Mouse (Mus musculus) embryo, embryonic 11.5 days (tissue): ENCODE measurements at regions not wholly inside any gene's neighbourhood (a gene's known extent, or its start where the extent isn't known, plus 50 kb on each side); places are given as distances from the start of the nearest gene placed in this dataset.

Experiments used
- DNase-seq: peaks from one replicate; pipeline ENCODE4 v3.0.0-alpha.2; 2012; ENCODE audit warnings: low read depth, low spot score

DNA sequence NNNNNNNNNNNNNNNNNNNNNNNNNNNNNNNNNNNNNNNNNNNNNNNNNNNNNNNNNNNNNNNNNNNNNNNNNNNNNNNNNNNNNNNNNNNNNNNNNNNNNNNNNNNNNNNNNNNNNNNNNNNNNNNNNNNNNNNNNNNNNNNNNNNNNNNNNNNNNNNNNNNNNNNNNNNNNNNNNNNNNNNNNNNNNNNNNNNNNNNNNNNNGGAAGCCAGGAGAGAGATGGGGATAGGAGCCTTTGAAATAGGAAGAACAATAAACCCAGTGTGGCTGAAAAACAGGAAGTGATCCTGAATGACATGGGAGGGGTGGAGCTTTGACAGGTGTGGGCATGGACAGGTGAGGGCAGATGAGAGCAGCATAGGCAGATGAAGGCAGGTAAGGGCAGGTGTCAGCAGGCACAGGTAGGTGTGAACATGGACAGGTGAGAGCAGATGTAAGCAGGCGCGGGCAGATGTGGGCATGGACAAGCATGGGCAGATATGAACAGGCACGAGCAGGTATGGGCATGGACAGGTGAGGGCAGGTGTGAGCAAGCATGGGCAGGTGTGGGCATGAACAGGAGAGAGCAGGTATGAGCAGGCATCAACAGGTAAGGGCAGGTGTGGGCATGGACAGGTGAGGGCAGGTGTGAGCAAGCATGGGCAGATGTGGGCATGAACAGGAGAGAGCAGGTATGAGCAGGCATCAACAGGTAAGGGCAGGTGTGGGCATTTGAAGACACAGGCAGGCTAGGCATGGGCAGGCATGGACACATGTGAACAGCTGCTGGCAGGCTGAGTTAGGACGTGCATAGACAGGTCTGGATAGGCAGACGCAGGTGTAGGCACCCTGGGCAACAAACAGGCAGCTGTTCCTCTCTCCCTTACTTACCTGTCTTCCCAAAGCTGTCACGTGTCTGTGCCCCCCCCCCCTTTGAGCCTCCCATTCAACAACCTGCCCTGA, 135.2 kb upstream of the Zmiz1 start:
- no peak for DNase-seq

DNA sequence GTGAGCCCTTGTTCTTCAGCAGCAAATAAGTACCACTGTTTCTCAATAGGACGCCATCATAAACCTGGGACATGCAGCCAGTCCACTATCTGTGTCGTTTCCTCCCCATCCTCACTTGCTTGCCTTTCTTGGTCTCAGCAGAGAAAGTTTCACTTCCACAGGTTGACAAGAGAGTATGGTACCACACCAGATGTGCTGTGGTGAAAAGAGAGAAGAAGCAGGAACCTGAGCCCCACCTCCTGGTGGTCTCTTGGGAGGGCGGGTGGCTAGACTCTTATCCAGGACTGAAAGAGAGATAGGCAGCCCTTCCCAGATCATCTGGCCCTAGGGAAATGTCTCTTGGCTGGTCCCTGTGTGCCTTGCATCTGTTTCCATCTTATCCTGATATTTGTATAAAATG, 133.1 kb upstream of the Zmiz1 start:
- no peak for DNase-seq

GRCm38 (mm10) chr14:25328230-25328629, 130.8 kb upstream of the Zmiz1 start:
- no peak for DNase-seq

DNA sequence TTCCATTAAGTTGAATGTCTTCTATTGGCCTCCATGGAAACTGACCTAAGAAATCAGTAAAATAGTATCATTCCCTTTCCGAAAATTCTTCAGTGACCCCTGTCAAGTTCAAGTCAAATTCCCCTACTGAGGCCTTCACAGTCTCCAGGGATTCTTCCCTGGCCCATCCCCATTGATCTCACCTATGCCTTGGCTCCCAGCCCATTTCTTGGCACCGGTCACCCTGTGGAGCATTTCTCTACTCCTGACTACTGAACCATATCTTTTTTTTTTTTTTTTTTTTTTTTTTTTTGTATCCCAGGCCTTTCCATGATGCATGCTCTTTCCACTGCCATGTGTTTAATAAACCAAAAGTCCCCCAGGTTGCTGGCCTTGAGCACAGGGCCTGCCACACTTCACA, 124.8 kb upstream of the Zmiz1 start:
- no peak for DNase-seq

DNA sequence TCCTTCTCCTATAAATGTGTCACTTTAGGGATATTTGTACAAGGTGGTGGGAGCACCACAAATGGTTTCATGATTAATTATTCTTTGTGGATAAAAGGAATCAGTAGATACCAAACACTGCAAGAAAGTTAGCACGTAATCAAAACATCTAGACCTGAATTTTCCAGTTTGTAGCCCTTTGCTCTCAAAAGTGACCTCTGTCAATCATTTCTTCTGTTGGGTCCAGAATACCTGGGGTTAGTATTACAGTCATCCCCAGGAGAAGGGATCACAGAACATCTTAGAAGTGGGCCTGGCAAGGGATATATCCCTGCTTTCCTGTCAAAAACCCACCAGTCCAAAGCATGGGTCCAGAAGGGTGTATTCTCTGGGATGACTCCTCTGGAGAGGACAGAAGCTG, 122.1 kb upstream of the Zmiz1 start:
- DNase-seq = no peak

DNA sequence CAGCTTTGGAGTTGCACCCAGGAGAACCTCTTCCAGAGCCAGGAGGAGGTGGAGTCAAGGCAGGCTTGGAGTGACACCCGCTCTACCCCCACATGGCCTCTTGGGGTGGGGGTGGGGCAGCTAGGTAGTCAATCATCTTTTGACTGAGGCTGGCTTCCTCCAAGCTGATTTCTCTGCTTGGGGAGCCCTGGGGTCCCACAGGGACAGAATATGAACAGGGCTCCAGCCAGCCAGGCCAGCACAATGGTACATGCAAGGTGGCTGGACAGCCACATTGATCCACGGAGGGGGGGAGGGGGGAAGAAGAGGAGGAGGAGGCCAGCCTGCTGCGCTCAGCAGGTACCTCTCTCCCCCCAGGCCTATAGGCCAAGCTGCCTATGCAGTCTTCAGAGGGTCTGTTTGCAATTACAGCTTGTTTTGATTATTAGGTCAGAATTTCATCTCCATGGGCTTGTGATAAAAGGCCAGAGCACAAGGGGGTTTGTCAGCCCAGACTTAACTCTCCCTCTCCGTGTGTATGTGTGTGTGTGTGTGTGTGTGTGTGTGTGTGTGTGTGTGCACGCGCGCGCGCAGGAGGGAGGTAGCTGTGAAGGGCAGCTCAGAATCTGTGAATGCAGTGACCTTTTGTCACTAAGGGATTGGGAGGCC, 120.5 kb upstream of the Zmiz1 start:
- peak; percentile 23 for DNase-seq

DNA sequence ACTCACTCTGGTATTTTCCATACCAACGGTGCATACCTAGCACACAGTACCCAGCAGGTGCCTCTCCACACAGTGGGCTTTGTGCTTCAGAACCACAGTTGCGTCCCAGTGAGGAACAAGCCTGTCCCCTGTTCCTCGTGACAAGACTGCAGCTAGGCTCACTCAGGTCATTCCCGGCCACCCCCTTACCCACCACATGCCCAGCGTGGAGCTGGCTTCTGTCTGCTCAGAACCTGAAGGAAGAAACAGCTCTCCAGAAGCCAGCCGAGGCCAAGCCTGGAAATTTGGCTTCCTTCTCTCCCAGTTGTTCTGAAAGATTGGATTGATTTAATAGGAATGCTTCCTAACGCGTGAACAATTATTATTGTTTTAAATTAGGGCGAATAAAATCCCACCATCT, 118.1 kb upstream of the Zmiz1 start:
- no peak for DNase-seq

DNA sequence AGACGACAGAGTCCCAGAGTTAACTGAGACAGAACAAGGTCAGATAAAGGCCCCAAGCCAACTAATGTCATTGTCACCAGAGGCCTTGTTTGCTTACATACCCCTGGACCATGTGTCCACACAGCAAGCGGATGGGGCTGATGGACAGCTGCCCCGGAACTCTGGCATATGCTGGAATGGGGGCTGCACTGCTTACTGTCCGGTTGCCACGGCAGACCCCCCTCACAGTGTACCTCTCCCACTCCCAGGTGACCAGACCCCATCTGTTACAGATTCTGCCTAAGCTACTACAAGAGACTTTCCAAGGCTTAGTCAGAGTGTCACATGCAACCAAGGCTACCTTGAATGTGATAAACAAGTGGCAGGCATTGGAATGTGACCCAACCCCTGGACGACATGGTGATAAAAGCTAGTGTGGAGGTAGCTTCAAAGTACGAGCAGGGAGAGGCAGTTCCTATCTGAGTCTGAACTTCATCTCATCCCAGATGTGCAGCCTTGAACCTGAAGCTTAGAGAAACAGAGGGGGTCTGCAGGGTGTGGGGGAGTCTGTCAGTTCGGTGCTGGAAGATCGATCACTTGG, 117.0 kb upstream of the Zmiz1 start:
- no peak for DNase-seq

GRCm38 (mm10) chr14:25342865-25343565, 116.0 kb upstream of the Zmiz1 start:
- no peak for DNase-seq

GRCm38 (mm10) chr14:25345995-25346394, 113.0 kb upstream of the Zmiz1 start:
- no peak for DNase-seq

- DNase-seq = no peak
Measured at GRCm38 (mm10) chr14:25346813-25347610, 112.0 kb upstream of the Zmiz1 start.

DNA sequence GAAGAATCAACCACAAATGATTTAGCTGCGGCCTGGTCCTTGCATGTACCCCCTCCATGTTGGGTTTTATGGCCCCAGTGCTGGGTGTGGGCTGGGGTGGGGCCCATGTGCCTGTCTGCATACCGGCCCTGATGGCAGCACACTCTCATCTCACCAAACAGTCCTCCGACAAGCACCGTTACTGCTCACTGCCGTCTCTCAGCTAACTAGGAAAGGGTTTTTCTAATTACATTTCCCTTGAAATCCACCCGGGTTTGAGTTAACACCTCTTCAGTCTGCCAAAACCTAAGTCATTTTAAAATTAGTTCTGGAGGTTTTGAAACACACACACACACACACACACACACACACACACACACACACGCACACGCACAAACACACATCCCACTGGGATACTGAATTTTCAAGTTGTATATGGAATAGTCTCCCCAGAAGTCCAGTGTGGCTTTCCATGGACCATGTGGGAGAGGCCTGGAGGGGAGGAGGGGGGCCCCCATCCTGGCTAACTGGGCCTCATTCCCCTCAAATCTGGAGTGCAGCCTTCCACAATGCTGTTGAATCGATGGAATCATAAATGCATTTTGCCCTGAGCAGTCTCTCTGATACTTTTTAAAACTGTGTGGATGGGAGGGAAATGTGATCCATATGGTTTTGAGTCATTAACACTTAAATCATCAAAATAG, 108.6 kb upstream of the Zmiz1 start:
- no peak for DNase-seq

GRCm38 (mm10) chr14:25353804-25354203, 105.2 kb upstream of the Zmiz1 start:
- DNase-seq = no peak

GRCm38 (mm10) chr14:25354288-25354850, 104.6 kb upstream of the Zmiz1 start:
- no peak for DNase-seq

GRCm38 (mm10) chr14:25357805-25358204, 101.2 kb upstream of the Zmiz1 start:
- no peak for DNase-seq

DNA sequence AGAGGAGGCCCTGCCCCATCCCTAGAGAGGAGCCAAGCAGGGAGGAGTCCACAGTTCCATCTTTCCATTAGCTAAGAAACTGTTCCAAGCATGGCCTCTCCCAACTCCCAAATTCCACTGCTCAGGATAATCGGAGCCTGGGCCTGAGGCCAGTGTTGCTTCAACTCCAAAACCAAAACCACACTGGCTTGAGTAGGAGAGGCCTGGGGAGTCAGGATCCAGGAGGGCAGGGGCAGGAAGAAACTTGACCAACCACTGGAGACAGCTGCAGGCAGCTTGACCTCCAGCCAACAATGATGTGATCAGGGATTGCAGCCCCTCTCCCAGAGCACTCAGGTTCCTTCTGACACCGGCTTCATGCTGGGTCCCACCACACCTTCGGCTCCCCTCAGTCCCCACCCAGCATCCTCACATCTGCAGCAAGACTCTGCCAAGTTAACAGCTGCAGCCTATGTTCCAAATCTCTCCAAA, 99.1 kb upstream of the Zmiz1 start:
- no peak for DNase-seq

DNA sequence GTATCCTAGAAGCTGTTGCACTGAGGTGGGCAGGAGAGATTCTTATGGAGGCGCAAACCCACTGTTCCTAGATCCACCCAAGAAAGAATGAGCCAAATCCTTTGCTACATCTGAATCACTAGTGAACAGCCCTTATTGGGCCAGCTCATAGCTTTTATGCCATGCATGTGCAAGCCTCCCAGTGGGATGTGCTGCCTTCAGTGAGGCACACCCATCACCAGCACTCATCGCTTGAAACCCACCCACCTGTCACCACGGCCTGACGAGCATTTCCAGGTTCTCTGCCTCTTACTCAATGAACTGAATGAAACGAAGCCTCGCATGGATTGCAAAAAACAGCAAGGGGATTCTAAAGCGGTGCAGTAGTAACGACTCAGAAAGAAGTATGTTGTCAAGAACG, 98.3 kb upstream of the Zmiz1 start:
- DNase-seq = no peak

- no peak for DNase-seq
Measured at GRCm38 (mm10) chr14:25361129-25361528, 97.9 kb upstream of the Zmiz1 start.

- DNase-seq = no peak
Measured at GRCm38 (mm10) chr14:25362771-25363170, 96.2 kb upstream of the Zmiz1 start.

GRCm38 (mm10) chr14:25365226-25365800, 93.7 kb upstream of the Zmiz1 start:
- DNase-seq = no peak
